12 mouse cellular contexts compared by ENCODE assay signal in the genomic region with DNA sequence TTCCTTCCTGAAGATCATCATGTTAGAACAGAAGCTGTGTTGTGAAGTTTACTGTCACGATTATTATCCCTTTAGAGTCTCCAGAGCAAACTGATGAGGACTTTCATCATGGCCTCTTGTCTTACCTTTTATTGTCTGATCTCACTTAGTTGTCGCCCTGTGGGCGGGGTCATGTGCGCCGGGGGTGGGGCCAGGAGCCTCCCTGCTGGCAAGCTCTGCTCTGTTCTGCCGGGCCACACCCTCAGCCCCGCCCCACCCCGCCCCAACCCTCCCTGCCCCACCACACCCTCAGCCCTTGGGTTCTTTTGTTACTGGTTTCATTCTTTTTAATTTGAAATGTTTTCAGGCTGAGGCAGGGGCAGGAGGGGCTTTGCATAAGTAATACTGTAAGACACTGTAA. TPM values are rescaled to one million over a fixed set of nuclear protein-coding genes. Genes with fewer than 3 reads are reported as not detected.
DNase-seq lines count a peak whose midpoint lies in the region; ATAC-seq lines count a peak whose summit lies in the region.
"Had no signal": no experiment of that assay in that cellular context is flagged by ENCODE, and none has a peak within 500 bp of the region (broad histone marks: within the 10 kb centered on the region; RNA-seq: fewer than 3 reads in every experiment).

No protein-coding gene starts in this region.

- H3K4me2 ChIP-seq in intestine, embryonic 15.5 days (replicated peaks): no peak overlapping the region

- peaks cover 31% of the 10 kb centered on the region for H3K36me3 ChIP-seq in intestine, embryonic 15.5 days

- ATAC-seq in intestine, embryonic 15.5 days: peak; percentile 64

- H3K27me3 ChIP-seq in intestine, embryonic 15.5 days (replicated peaks): no peaks in the 10 kb centered on the region

- DNase-seq in embryo, embryonic 10.5 days (ENCODE audit: low spot score): peak; percentile 44
- no peak for DNase-seq in embryo, embryonic 10 days (ENCODE audit: low spot score)
- peak; percentile 44 for DNase-seq in thymus, postnatal 14 days
- no peak for DNase-seq in thymus, adult 18-20 months
- peak; percentile 50 for DNase-seq in yolk sac, embryonic 10.5 days (ENCODE audit: low spot score)
- no peak for DNase-seq in urinary bladder, postnatal 25 days (ENCODE audit: low spot score)
- no peak for DNase-seq in cerebellum, postnatal 10 days
- DNase-seq: gastrocnemius, postnatal 14 days; heart, postnatal 36 days; right cerebral cortex, adult 18-20 months had no signal

- no peaks in the 10 kb centered on the region for H3K9me3 ChIP-seq in intestine, embryonic 15.5 days

- H3K27ac ChIP-seq in intestine, embryonic 15.5 days: no peak overlapping the region

- WGBS in intestine, embryonic 15.5 days: 16% methylated on average over 8 of the region's 8 CpGs

- no peak overlapping the region for H3K9ac ChIP-seq in intestine, embryonic 15.5 days

- H3K4me3 ChIP-seq in intestine, embryonic 15.5 days (replicated peaks): no peak overlapping the region

- peaks cover 4% of the 10 kb centered on the region for H3K4me1 ChIP-seq in intestine, embryonic 15.5 days (replicated peaks)

RNA-seq across cellular contexts. Expression of a gene that starts 22.2 kb away (rescaled TPM):
- polyA plus RNA-seq in intestine, embryonic 15.5 days (2015; fragmentation: Nextera tagmentation; extraction: Ambion mirVana): 69.4 and 70.6 TPM in 2 replicates

RNA-seq across cellular contexts. Expression of a gene that starts 25.7 kb away (rescaled TPM):
- polyA plus RNA-seq in intestine, embryonic 15.5 days (2015; fragmentation: Nextera tagmentation; extraction: Ambion mirVana): 30.7 and 31.7 TPM in 2 replicates

RNA-seq across cellular contexts. Expression of a gene that starts 26.6 kb away (rescaled TPM):
- polyA plus RNA-seq in intestine, embryonic 15.5 days (2015; fragmentation: Nextera tagmentation; extraction: Ambion mirVana): 55.1 and 55.3 TPM in 2 replicates

RNA-seq across cellular contexts. Expression of a gene that starts 52.4 kb away (rescaled TPM):
- not detected in 2 replicates for polyA plus RNA-seq in intestine, embryonic 15.5 days (2015; fragmentation: Nextera tagmentation; extraction: Ambion mirVana)
- polyA plus RNA-seq: lung, embryonic 16.5 days had no signal

RNA-seq across cellular contexts. Expression of a gene that starts 57.4 kb away (rescaled TPM):
- polyA plus RNA-seq in intestine, embryonic 15.5 days (2015; fragmentation: Nextera tagmentation; extraction: Ambion mirVana): 0.09 and 0.14 TPM in 2 replicates

Comparison
In these comparisons a context has a peak if more than half of its experiments do, and no peak if none do; other contexts are left out.
1. DNase-seq: peak in embryo, embryonic 10.5 days (single experiment), thymus, postnatal 14 days (single experiment) and yolk sac, embryonic 10.5 days (single experiment); none in embryo, embryonic 10 days (single experiment), thymus, adult 18-20 months (0 of 2), urinary bladder, postnatal 25 days (single experiment) and cerebellum, postnatal 10 days (0 of 2).